In the genomic region with DNA sequence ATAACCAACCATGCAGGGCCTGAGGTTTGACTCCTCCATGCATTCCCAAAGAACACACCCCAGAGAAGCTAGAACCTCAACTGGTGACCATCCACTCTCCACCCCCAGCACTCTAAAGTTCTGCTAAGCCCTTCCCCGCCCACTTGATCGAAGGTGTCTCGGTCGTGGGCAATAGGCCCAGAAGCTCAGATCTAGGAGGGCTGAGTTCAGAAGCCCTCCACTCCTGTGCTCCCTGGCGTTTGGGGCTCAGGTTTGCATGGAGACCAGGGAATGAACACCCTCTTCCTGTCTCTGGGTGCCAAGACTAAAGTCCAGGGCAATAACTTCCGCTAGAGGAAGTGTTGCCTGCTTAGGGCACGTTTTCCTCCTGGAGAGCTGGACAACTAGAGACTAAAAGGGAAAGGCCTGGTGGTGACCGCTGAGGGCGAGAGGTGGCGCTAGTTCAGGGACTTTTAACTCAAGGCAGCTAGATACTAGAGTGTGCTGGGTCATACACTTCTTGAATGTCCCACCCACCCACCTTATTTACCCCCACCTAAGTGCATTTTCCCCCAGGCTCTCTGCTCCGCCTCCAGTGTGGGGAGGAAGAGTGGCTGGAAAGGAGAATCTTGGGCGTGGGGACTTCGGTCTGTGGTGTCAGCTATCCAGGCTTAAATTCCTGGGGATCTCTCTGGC, we compare ENCODE assay signal across 8 mouse cellular contexts. TPM values are rescaled to one million over a fixed set of nuclear protein-coding genes. Genes with fewer than 3 reads are reported as not detected.
DNase-seq lines count a peak whose midpoint lies in the region; ATAC-seq and TF ChIP-seq lines count a peak whose summit lies in the region.

No protein-coding gene starts in this region.

- H3K4me2 ChIP-seq in hindbrain, embryonic 12.5 days (replicated peaks) = peak overlapping the region; percentile 47

- H3K4me3 ChIP-seq in left cerebral cortex, adult 2 months = peak overlapping the region; percentile 28
- no peak overlapping the region for H3K4me3 ChIP-seq in cortical plate, adult 2 months (ENCODE audit: insufficient read depth, low read length)
- H3K4me3 ChIP-seq in hindbrain, embryonic 12.5 days = peak overlapping the region; percentile 10; the same call in 1 of the 2 replicates

- H3K9me3 ChIP-seq in hindbrain, embryonic 12.5 days (replicated peaks) = no peaks in the 10 kb centered on the region

- ATAC-seq in hindbrain, embryonic 12.5 days (ENCODE audit: low FRiP score) = peak; percentile 32
- ATAC-seq in megakaryocyte, adult 5-6 weeks (ENCODE audit: poor library complexity, severe bottlenecking) = 0 out of 2 replicates have a peak, but pooled peaks have one; percentile 24
- no peak for ATAC-seq in inflammation-experienced regulatory T-cells, adult 6 months

- H3K36me3 ChIP-seq in hindbrain, embryonic 12.5 days = 0 out of 2 replicates have a peak, but pooled peaks cover 2% of the 10 kb centered on the region

- TF ChIP-seq POLR2A in cortical plate, adult 2 months (IDR thresholded peaks at IDR 0.05; ENCODE audit: extremely low read depth, insufficient read depth, low read length) = no peak

- no peaks in the 10 kb centered on the region; the same call in 1 of the 2 replicates for H3K4me1 ChIP-seq in cortical plate, adult 2 months (ENCODE audit: control insufficient read depth, insufficient read depth, low read length)
- H3K4me1 ChIP-seq in hindbrain, embryonic 12.5 days = peaks cover 49% of the 10 kb centered on the region

- DNase-seq in left cerebral cortex, adult 2 months (ENCODE audit: extremely low spot score in 1 of 2, low spot score in 2 of 2) = no peak
- no peak for DNase-seq in left cerebral cortex, adult 11 months (ENCODE audit: low spot score)
- no peak for DNase-seq in thymus, postnatal 36 days
- no peak for DNase-seq in right cerebral cortex, adult 18-20 months

- H3K27me3 ChIP-seq in hindbrain, embryonic 12.5 days = peaks cover 76% of the 10 kb centered on the region

- 3% methylated on average over 13 of the region's 13 CpGs for WGBS in hindbrain, embryonic 12.5 days

- H3K9ac ChIP-seq in hindbrain, embryonic 12.5 days = no peak overlapping the region

- TF ChIP-seq CTCF in left cerebral cortex, adult 2 months (IDR thresholded peaks at IDR 0.05) = peak; percentile 28
- TF ChIP-seq CTCF in cortical plate, adult 2 months (IDR thresholded peaks at IDR 0.05; ENCODE audit: extremely low read depth, insufficient read depth, low read length) = 0 out of 2 replicates have a peak, but pooled peaks have one; percentile 8

- intact Hi-C loops in left cerebral cortex, adult 2 months (cut with DNase I) = loop anchor here (5.0 kb wide), 2 partner anchors 115 to 560 kb away; a partner anchor contains a TSS

- H3K27ac ChIP-seq in left cerebral cortex, adult 2 months = no peak overlapping the region; the same call in 1 of the 2 replicates
- peak overlapping the region; percentile 33; the same call in 1 of the 2 replicates for H3K27ac ChIP-seq in cortical plate, adult 2 months (ENCODE audit: insufficient read depth, low read length)
- H3K27ac ChIP-seq in hindbrain, embryonic 12.5 days = no peak overlapping the region; the same call in 1 of the 2 replicates

RNA-seq across cellular contexts. Expression of a gene that starts 18.8 kb away (rescaled TPM):
- total RNA-seq in left cerebral cortex, adult 2 months (2021) = 10 to 100 TPM in 1 of 2 experiments, 1 to 10 TPM in 1; 8.2 to 11.7 TPM
- polyA plus RNA-seq in cortical plate, adult 2 months (2012; rRNA removed) = 9.2 and 11.7 TPM in 2 replicates
- 17.9 and 20.1 TPM in 2 replicates for polyA plus RNA-seq in hindbrain, embryonic 12.5 days (2016; fragmentation: Nextera tagmentation; extraction: Ambion mirVana)
- not detected in 2 replicates for total RNA-seq in megakaryocyte, adult 5-6 weeks (2015)
- not detected in 2 replicates for total RNA-seq in megakaryocyte, adult 5-6 weeks (2017)
- polyA plus RNA-seq in inflammation-experienced regulatory T-cells, adult 6 months (2017; shearing (Covaris generic)) = under 1 TPM in 2 of 3 experiments, not detected in 1; 0.20 to 0.67 TPM
